Mouse (Mus musculus) ovary, postnatal 10 days (tissue): ENCODE measurements at regions not wholly inside any gene's neighbourhood (a gene's known extent, or its start where the extent isn't known, plus 50 kb on each side); places are given as distances from the start of the nearest gene placed in this dataset.
"Not testable (repeated sequence)": the region's sequence is repeated elsewhere in the genome, so short reads cannot be mapped to it uniquely, and the experiment has no call there.

Experiments
- DNase-seq: peaks from one replicate; pipeline ENCODE4 v3.0.0; 2022; ENCODE audit warnings: low spot score

GRCm38 (mm10) chr12:114285082-114285481, 741.4 kb downstream of the Adam6a start:
- DNase-seq: no peak

GRCm38 (mm10) chr12:114287041-114287440, 743.3 kb downstream of the Adam6a start:
- no peak for DNase-seq

GRCm38 (mm10) chr12:114291083-114291482, 747.4 kb downstream of the Adam6a start:
- DNase-seq: no peak

- no peak for DNase-seq
These were observed 756.1 kb downstream of the Adam6a start for GRCm38 (mm10) chr12:114299771-114300170.

GRCm38 (mm10) chr12:114301728-114302127, 758.0 kb downstream of the Adam6a start:
- DNase-seq: no peak

- DNase-seq: no peak
These were observed 788.8 kb downstream of the Adam6a start for GRCm38 (mm10) chr12:114332552-114332951.

- DNase-seq: no peak
These were observed 822.6 kb downstream of the Adam6a start for GRCm38 (mm10) chr12:114366276-114366675.

- peak; percentile 4 for DNase-seq
These were observed 835.1 kb downstream of the Adam6a start for GRCm38 (mm10) chr12:114378696-114379350.

- no peak for DNase-seq
These were observed 847.7 kb downstream of the Adam6a start for GRCm38 (mm10) chr12:114391447-114391846.

GRCm38 (mm10) chr12:114406206-114406605, 862.5 kb downstream of the Adam6a start:
- DNase-seq: no peak

- DNase-seq: no peak
These were observed 890.8 kb downstream of the Adam6a start for GRCm38 (mm10) chr12:114434529-114434928.

- no peak for DNase-seq
These were observed 918.3 kb downstream of the Adam6a start for GRCm38 (mm10) chr12:114462037-114462436.

- DNase-seq: no peak
These were observed 918.9 kb downstream of the Adam6a start for GRCm38 (mm10) chr12:114462566-114462965.

GRCm38 (mm10) chr12:114468857-114469256, 925.1 kb downstream of the Adam6a start:
- DNase-seq: no peak

- DNase-seq: not testable (repeated sequence)
These were observed 929.0 kb downstream of the Adam6a start for GRCm38 (mm10) chr12:114472678-114473077.

- no peak for DNase-seq
These were observed 935.0 kb downstream of the Adam6a start for GRCm38 (mm10) chr12:114478741-114479140.

- not testable (repeated sequence) for DNase-seq
These were observed 949.9 kb downstream of the Adam6a start for GRCm38 (mm10) chr12:114493500-114494031.

GRCm38 (mm10) chr12:114495741-114496140, 952.0 kb downstream of the Adam6a start:
- no peak for DNase-seq

GRCm38 (mm10) chr12:114513143-114513542, 969.4 kb downstream of the Adam6a start:
- no peak for DNase-seq

GRCm38 (mm10) chr12:114542094-114542493, 998.4 kb downstream of the Adam6a start:
- DNase-seq: not testable (repeated sequence)

GRCm38 (mm10) chr12:114544931-114545330, 1001.2 kb downstream of the Adam6a start:
- not testable (repeated sequence) for DNase-seq

GRCm38 (mm10) chr12:114562440-114562839, 1018.7 kb downstream of the Adam6a start:
- DNase-seq: no peak

- DNase-seq: no peak
These were observed 1019.3 kb downstream of the Adam6a start for GRCm38 (mm10) chr12:114562978-114563377.

GRCm38 (mm10) chr12:114563683-114564082, 1020.0 kb downstream of the Adam6a start:
- no peak for DNase-seq
